Mouse (Mus musculus): ENCODE results near the gene Lifr. TPM values are rescaled to one million over a fixed set of nuclear protein-coding genes. Genes with fewer than 3 reads are reported as not detected.

Gene Lifr
- polyA plus RNA-seq, 1 experiment from 2014 or later, result 24.9 TPM

GRCm38 (mm10) chr15:7149796-7150195, 59.4 kb downstream of the Lifr start:
- Histone ChIP-seq H3K9me3 (ENCODE audit: control insufficient read depth, low read length) (no peaks in the 10 kb centered on the region), H3K36me3 (ENCODE audit: control insufficient read depth, insufficient read depth, low read length) (no peaks in the 10 kb centered on the region), H3K9ac (ENCODE audit: low read depth, low read length) (no peak overlapping the region), H3K27ac (ENCODE audit: low read depth, low read length) (no peak overlapping the region), H3K4me2 (replicated peaks; ENCODE audit: low read depth, low read length) (no peak overlapping the region), H3K4me1 (replicated peaks; ENCODE audit: control insufficient read depth, insufficient read depth, low read length) (no peaks in the 10 kb centered on the region), H3K4me3 (ENCODE audit: low read depth, low read length) (no peak overlapping the region), H3K27me3 (ENCODE audit: control insufficient read depth, insufficient read depth, low read length) (no peaks in the 10 kb centered on the region)
- DNase-seq (ENCODE audit: low spot score), result no peak
- WGBS, result 93% methylated on average over 18 of the region's 18 CpGs
- no peak for ATAC-seq (ENCODE audit: low FRiP score)

GRCm38 (mm10) chr15:7150591-7150990, 60.2 kb downstream of the Lifr start:
- ATAC-seq (ENCODE audit: low FRiP score) (no peak), DNase-seq (ENCODE audit: low spot score) (no peak)
- Histone ChIP-seq H3K9ac (ENCODE audit: low read depth, low read length) (no peak overlapping the region), H3K27ac (ENCODE audit: low read depth, low read length) (no peak overlapping the region), H3K4me3 (ENCODE audit: low read depth, low read length) (no peak overlapping the region), H3K4me1 (replicated peaks; ENCODE audit: control insufficient read depth, insufficient read depth, low read length) (no peaks in the 10 kb centered on the region), H3K4me2 (replicated peaks; ENCODE audit: low read depth, low read length) (no peak overlapping the region), H3K9me3 (ENCODE audit: control insufficient read depth, low read length) (no peaks in the 10 kb centered on the region), H3K36me3 (ENCODE audit: control insufficient read depth, insufficient read depth, low read length) (no peaks in the 10 kb centered on the region), H3K27me3 (ENCODE audit: control insufficient read depth, insufficient read depth, low read length) (no peaks in the 10 kb centered on the region)
- 88% methylated on average over 9 of the region's 9 CpGs for WGBS

GRCm38 (mm10) chr15:7152116-7152760, 61.8 kb downstream of the Lifr start:
- no peak for ATAC-seq (ENCODE audit: low FRiP score)
- Histone ChIP-seq H3K27me3 (ENCODE audit: control insufficient read depth, insufficient read depth, low read length) (no peaks in the 10 kb centered on the region), H3K4me1 (replicated peaks; ENCODE audit: control insufficient read depth, insufficient read depth, low read length) (no peaks in the 10 kb centered on the region), H3K9me3 (ENCODE audit: control insufficient read depth, low read length) (no peaks in the 10 kb centered on the region), H3K9ac (ENCODE audit: low read depth, low read length) (no peak overlapping the region), H3K36me3 (ENCODE audit: control insufficient read depth, insufficient read depth, low read length) (no peaks in the 10 kb centered on the region), H3K27ac (ENCODE audit: low read depth, low read length) (no peak overlapping the region), H3K4me3 (ENCODE audit: low read depth, low read length) (no peak overlapping the region), H3K4me2 (replicated peaks; ENCODE audit: low read depth, low read length) (no peak overlapping the region)
- 80% methylated on average over 10 of the region's 10 CpGs for WGBS
- no peak for DNase-seq (ENCODE audit: low spot score)

GRCm38 (mm10) chr15:7154010-7154736, 63.8 kb downstream of the Lifr start:
- Histone ChIP-seq H3K27me3 (ENCODE audit: control insufficient read depth, insufficient read depth, low read length) (no peaks in the 10 kb centered on the region), H3K9me3 (ENCODE audit: control insufficient read depth, low read length) (no peaks in the 10 kb centered on the region), H3K36me3 (ENCODE audit: control insufficient read depth, insufficient read depth, low read length) (no peaks in the 10 kb centered on the region), H3K9ac (ENCODE audit: low read depth, low read length) (no peak overlapping the region), H3K4me1 (replicated peaks; ENCODE audit: control insufficient read depth, insufficient read depth, low read length) (no peaks in the 10 kb centered on the region), H3K4me3 (ENCODE audit: low read depth, low read length) (no peak overlapping the region), H3K4me2 (replicated peaks; ENCODE audit: low read depth, low read length) (no peak overlapping the region), H3K27ac (ENCODE audit: low read depth, low read length) (no peak overlapping the region)
- DNase-seq (ENCODE audit: low spot score) (no peak), ATAC-seq (ENCODE audit: low FRiP score) (no peak)
- WGBS, result 89% methylated on average over 15 of the region's 15 CpGs

GRCm38 (mm10) chr15:7154737-7155090, 64.3 kb downstream of the Lifr start:
- no peak overlapping the region for H3K4me2 ChIP-seq (replicated peaks; ENCODE audit: low read depth, low read length)
- no peaks in the 10 kb centered on the region for H3K4me1 ChIP-seq (replicated peaks; ENCODE audit: control insufficient read depth, insufficient read depth, low read length)
- 92% methylated on average over 7 of the region's 7 CpGs for WGBS
- no peak overlapping the region for H3K9ac ChIP-seq (ENCODE audit: low read depth, low read length)
- DNase-seq (ENCODE audit: low spot score), result no peak
- H3K36me3 ChIP-seq (ENCODE audit: control insufficient read depth, insufficient read depth, low read length), result no peaks in the 10 kb centered on the region
- no peak for ATAC-seq (ENCODE audit: low FRiP score)
- no peaks in the 10 kb centered on the region for H3K27me3 ChIP-seq (ENCODE audit: control insufficient read depth, insufficient read depth, low read length)
- H3K4me3 ChIP-seq (ENCODE audit: low read depth, low read length), result no peak overlapping the region
- no peak overlapping the region for H3K27ac ChIP-seq (ENCODE audit: low read depth, low read length)
- H3K9me3 ChIP-seq (ENCODE audit: control insufficient read depth, low read length), result no peaks in the 10 kb centered on the region

- Histone ChIP-seq H3K4me2 (replicated peaks; ENCODE audit: low read depth, low read length) (no peak overlapping the region), H3K4me3 (ENCODE audit: low read depth, low read length) (no peak overlapping the region), H3K4me1 (replicated peaks; ENCODE audit: control insufficient read depth, insufficient read depth, low read length) (no peaks in the 10 kb centered on the region), H3K27me3 (ENCODE audit: control insufficient read depth, insufficient read depth, low read length) (no peaks in the 10 kb centered on the region), H3K9me3 (ENCODE audit: control insufficient read depth, low read length) (no peaks in the 10 kb centered on the region), H3K36me3 (ENCODE audit: control insufficient read depth, insufficient read depth, low read length) (no peaks in the 10 kb centered on the region), H3K9ac (ENCODE audit: low read depth, low read length) (no peak overlapping the region), H3K27ac (ENCODE audit: low read depth, low read length) (no peak overlapping the region)
- DNase-seq (ENCODE audit: low spot score) (no peak), ATAC-seq (ENCODE audit: low FRiP score) (no peak)
- WGBS, result 89% methylated on average over 6 of the region's 6 CpGs
Observed at GRCm38 (mm10) chr15:7157658-7158057, 67.2 kb downstream of the Lifr start.

- Histone ChIP-seq H3K4me2 (replicated peaks; ENCODE audit: low read depth, low read length) (no peak overlapping the region), H3K9ac (ENCODE audit: low read depth, low read length) (no peak overlapping the region), H3K27me3 (ENCODE audit: control insufficient read depth, insufficient read depth, low read length) (no peaks in the 10 kb centered on the region), H3K9me3 (ENCODE audit: control insufficient read depth, low read length) (no peaks in the 10 kb centered on the region), H3K27ac (ENCODE audit: low read depth, low read length) (no peak overlapping the region), H3K36me3 (ENCODE audit: control insufficient read depth, insufficient read depth, low read length) (no peaks in the 10 kb centered on the region), H3K4me3 (ENCODE audit: low read depth, low read length) (no peak overlapping the region), H3K4me1 (replicated peaks; ENCODE audit: control insufficient read depth, insufficient read depth, low read length) (no peaks in the 10 kb centered on the region)
- WGBS, result 89% methylated on average over 9 of the region's 9 CpGs
- DNase-seq (ENCODE audit: low spot score), result no peak
- no peak for ATAC-seq (ENCODE audit: low FRiP score)
Observed at GRCm38 (mm10) chr15:7159869-7160268, 69.5 kb downstream of the Lifr start.

- Histone ChIP-seq H3K4me2 (replicated peaks; ENCODE audit: low read depth, low read length) (no peak overlapping the region), H3K4me3 (ENCODE audit: low read depth, low read length) (no peak overlapping the region), H3K9ac (ENCODE audit: low read depth, low read length) (no peak overlapping the region), H3K9me3 (ENCODE audit: control insufficient read depth, low read length) (no peaks in the 10 kb centered on the region), H3K4me1 (replicated peaks; ENCODE audit: control insufficient read depth, insufficient read depth, low read length) (no peaks in the 10 kb centered on the region), H3K27me3 (ENCODE audit: control insufficient read depth, insufficient read depth, low read length) (no peaks in the 10 kb centered on the region), H3K27ac (ENCODE audit: low read depth, low read length) (no peak overlapping the region), H3K36me3 (ENCODE audit: control insufficient read depth, insufficient read depth, low read length) (no peaks in the 10 kb centered on the region)
- DNase-seq (ENCODE audit: low spot score) (no peak), ATAC-seq (ENCODE audit: low FRiP score) (no peak)
- WGBS, result 82% methylated on average over 8 of the region's 8 CpGs
Observed at GRCm38 (mm10) chr15:7160321-7160720, 69.9 kb downstream of the Lifr start.

- Histone ChIP-seq H3K4me3 (ENCODE audit: low read depth, low read length) (no peak overlapping the region), H3K27me3 (ENCODE audit: control insufficient read depth, insufficient read depth, low read length) (no peaks in the 10 kb centered on the region), H3K9ac (ENCODE audit: low read depth, low read length) (no peak overlapping the region), H3K9me3 (ENCODE audit: control insufficient read depth, low read length) (no peaks in the 10 kb centered on the region), H3K4me1 (replicated peaks; ENCODE audit: control insufficient read depth, insufficient read depth, low read length) (no peaks in the 10 kb centered on the region; the same call in 1 of the 2 replicates), H3K36me3 (ENCODE audit: control insufficient read depth, insufficient read depth, low read length) (no peaks in the 10 kb centered on the region), H3K4me2 (replicated peaks; ENCODE audit: low read depth, low read length) (no peak overlapping the region), H3K27ac (ENCODE audit: low read depth, low read length) (no peak overlapping the region)
- 80% methylated on average over 6 of the region's 6 CpGs for WGBS
- DNase-seq (ENCODE audit: low spot score) (no peak), ATAC-seq (ENCODE audit: low FRiP score) (no peak)
Observed at GRCm38 (mm10) chr15:7163851-7164250, 73.4 kb downstream of the Lifr start.

All from hindbrain, embryonic 11.5 days (tissue).